Mouse (Mus musculus): ENCODE results near the gene Scp2. TPM values are rescaled to one million over a fixed set of nuclear protein-coding genes. Genes with fewer than 3 reads are reported as not detected.

Gene Scp2
- polyA plus RNA-seq, 1 experiment from 2014 or later = 372 TPM

DNA sequence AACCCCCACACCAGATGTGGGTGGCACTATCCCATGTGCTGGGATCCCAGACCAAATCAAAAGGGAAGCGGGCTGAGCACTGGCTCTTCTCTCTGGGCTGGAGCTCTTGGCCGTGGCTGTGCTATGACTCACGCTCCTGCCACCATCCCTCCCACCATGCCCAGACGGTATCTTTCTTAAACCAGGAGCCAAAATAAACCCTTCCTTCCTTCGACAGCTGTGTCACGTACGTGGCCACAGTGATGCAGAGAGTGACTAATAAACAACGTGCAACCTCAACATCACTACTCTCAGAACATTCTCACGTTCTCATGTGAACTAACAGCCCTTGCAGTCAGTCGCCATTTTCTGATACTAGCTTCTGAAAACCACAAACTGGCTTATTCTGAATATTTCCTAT, 86.6 kb downstream of the Scp2 start:
- H3K36me3 ChIP-seq (ENCODE audit: control insufficient read depth, insufficient read depth, low read length) = peaks cover 15% of the 10 kb centered on the region
- WGBS = 76% methylated on average over 10 of the region's 10 CpGs
- no peaks in the 10 kb centered on the region for H3K27me3 ChIP-seq (replicated peaks; ENCODE audit: control insufficient read depth, insufficient read depth, low read length)
- H3K9ac ChIP-seq (ENCODE audit: low read depth, low read length) = no peak overlapping the region
- H3K4me2 ChIP-seq (ENCODE audit: low read depth, low read length) = no peak overlapping the region
- no peak overlapping the region for H3K4me3 ChIP-seq (ENCODE audit: low read length)
- H3K27ac ChIP-seq (ENCODE audit: low read length) = no peak overlapping the region
- H3K4me1 ChIP-seq (ENCODE audit: control insufficient read depth, insufficient read depth, low read length) = no peaks in the 10 kb centered on the region
- H3K9me3 ChIP-seq (ENCODE audit: control insufficient read depth, low read length) = 0 out of 2 replicates have a peak, but pooled peaks cover 5% of the 10 kb centered on the region
- ATAC-seq = no peak

DNA sequence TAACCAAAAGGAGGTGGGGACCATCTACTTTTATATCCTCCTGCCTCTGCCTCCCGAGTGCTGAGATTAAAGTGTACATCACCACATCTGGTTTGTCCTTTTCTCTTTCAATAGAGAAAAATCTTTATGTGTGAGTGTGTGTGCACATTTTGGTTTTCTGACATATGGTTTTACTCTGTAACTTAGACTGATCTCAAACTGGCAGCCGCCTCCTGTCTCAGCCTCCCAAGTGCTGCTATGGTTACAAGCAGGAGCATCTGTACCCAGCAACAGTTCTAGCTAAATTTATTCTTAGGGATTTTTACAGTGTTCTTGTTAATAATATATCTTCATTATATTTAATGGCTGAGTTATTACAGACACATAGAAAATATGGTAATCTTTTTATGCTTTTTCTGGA, 87.6 kb downstream of the Scp2 start:
- H3K27me3 ChIP-seq (replicated peaks; ENCODE audit: control insufficient read depth, insufficient read depth, low read length) = no peaks in the 10 kb centered on the region
- no peak overlapping the region for H3K4me3 ChIP-seq (ENCODE audit: low read length)
- H3K4me1 ChIP-seq (ENCODE audit: control insufficient read depth, insufficient read depth, low read length) = no peaks in the 10 kb centered on the region
- H3K9ac ChIP-seq (ENCODE audit: low read depth, low read length) = no peak overlapping the region
- peaks cover 11% of the 10 kb centered on the region for H3K36me3 ChIP-seq (ENCODE audit: control insufficient read depth, insufficient read depth, low read length)
- no peak overlapping the region for H3K4me2 ChIP-seq (ENCODE audit: low read depth, low read length)
- ATAC-seq = no peak
- WGBS = 95% methylated on average over 2 of the region's 2 CpGs
- no peak overlapping the region for H3K27ac ChIP-seq (ENCODE audit: low read length)
- 0 out of 2 replicates have a peak, but pooled peaks cover under 1% of the 10 kb centered on the region for H3K9me3 ChIP-seq (ENCODE audit: control insufficient read depth, low read length)

DNA sequence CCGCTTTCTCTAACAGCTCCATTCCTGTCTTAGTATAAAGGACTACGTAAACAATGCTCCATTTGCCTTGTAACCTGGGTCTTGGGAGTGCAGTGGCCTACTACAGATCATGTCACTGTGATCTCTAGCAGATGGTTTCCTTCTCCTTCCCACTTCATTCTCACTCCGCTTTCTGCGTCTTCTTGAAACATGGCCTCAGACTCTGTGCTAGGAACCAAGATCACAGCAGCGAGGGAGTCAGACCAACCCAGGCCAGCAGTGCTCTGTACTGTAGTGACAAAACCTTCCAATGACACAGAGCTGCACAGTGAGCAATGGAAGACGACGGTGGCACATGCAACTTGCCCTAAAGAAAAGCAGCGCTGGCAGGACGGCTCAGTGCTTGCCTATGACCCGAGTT, 88.9 kb downstream of the Scp2 start:
- ATAC-seq = no peak
- no peak overlapping the region for H3K4me2 ChIP-seq (ENCODE audit: low read depth, low read length)
- WGBS = 83% methylated on average over 10 of the region's 10 CpGs
- no peaks in the 10 kb centered on the region for H3K9me3 ChIP-seq (ENCODE audit: control insufficient read depth, low read length)
- H3K4me3 ChIP-seq (ENCODE audit: low read length) = no peak overlapping the region
- no peak overlapping the region for H3K9ac ChIP-seq (ENCODE audit: low read depth, low read length)
- no peaks in the 10 kb centered on the region for H3K27me3 ChIP-seq (replicated peaks; ENCODE audit: control insufficient read depth, insufficient read depth, low read length)
- no peaks in the 10 kb centered on the region for H3K4me1 ChIP-seq (ENCODE audit: control insufficient read depth, insufficient read depth, low read length)
- no peak overlapping the region for H3K27ac ChIP-seq (ENCODE audit: low read length)
- peaks cover 16% of the 10 kb centered on the region for H3K36me3 ChIP-seq (ENCODE audit: control insufficient read depth, insufficient read depth, low read length)

DNA sequence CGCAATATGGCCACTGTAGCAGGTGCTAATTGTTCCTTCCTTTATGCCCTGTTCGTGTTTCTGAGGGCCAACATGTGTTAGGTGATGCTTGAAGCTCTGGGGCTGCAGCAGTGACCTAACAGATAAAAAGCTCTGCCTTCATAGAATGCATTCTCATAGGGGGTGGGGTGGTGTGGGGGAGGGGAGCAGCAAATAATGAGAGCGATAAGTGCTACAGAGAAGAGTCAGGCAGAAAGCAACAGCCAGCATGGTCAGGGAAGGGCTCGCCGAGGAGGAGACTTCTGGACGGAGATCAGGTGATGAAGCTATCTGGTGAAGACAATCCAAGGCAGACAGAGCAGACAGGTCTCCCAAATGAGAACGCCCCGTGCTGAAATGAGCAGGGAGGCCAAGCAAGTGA, 92.1 kb downstream of the Scp2 start:
- WGBS = 79% methylated on average over 8 of the region's 8 CpGs
- no peaks in the 10 kb centered on the region for H3K9me3 ChIP-seq (ENCODE audit: control insufficient read depth, low read length)
- H3K27ac ChIP-seq (ENCODE audit: low read length) = no peak overlapping the region
- ATAC-seq = no peak
- H3K27me3 ChIP-seq (replicated peaks; ENCODE audit: control insufficient read depth, insufficient read depth, low read length) = no peaks in the 10 kb centered on the region
- peaks cover 16% of the 10 kb centered on the region for H3K36me3 ChIP-seq (ENCODE audit: control insufficient read depth, insufficient read depth, low read length)
- no peak overlapping the region for H3K4me2 ChIP-seq (ENCODE audit: low read depth, low read length)
- no peaks in the 10 kb centered on the region for H3K4me1 ChIP-seq (ENCODE audit: control insufficient read depth, insufficient read depth, low read length)
- H3K4me3 ChIP-seq (ENCODE audit: low read length) = no peak overlapping the region
- no peak overlapping the region for H3K9ac ChIP-seq (ENCODE audit: low read depth, low read length)

DNA sequence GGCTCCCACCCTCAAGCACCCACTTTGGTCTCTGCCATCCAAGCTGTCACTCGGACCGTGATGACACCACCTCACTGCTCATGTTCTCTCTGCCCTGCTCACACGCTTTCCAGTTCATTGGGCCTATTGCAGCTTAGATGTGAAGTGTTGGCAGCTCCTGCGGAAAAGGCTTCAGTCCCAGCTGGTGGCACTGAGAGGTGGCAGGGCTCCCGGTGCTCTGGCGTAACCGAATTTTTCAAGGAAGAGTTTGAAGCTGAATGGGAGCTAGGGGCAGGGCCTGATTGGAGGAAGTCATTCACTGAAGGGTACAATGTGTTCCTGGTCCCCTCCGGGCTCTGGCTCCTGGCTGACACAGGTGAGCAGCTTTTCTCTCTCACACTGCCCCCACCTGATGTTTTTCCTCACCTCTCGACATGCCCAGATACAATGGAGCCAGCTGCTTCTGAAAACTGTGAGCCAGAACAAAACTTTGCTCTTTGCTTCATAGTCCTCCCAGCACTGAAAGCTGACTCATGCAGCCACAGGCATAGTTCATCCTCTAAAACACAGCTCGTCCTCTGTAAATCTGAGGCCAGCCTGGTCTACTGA, 93.0 kb downstream of the Scp2 start:
- H3K27ac ChIP-seq (ENCODE audit: low read length) = no peak overlapping the region
- no peak for ATAC-seq
- peaks cover 16% of the 10 kb centered on the region for H3K36me3 ChIP-seq (ENCODE audit: control insufficient read depth, insufficient read depth, low read length)
- 88% methylated on average over 10 of the region's 10 CpGs for WGBS
- H3K27me3 ChIP-seq (replicated peaks; ENCODE audit: control insufficient read depth, insufficient read depth, low read length) = no peaks in the 10 kb centered on the region
- no peak overlapping the region for H3K4me3 ChIP-seq (ENCODE audit: low read length)
- no peak overlapping the region for H3K9ac ChIP-seq (ENCODE audit: low read depth, low read length)
- H3K9me3 ChIP-seq (ENCODE audit: control insufficient read depth, low read length) = no peaks in the 10 kb centered on the region
- H3K4me2 ChIP-seq (ENCODE audit: low read depth, low read length) = no peak overlapping the region
- no peaks in the 10 kb centered on the region for H3K4me1 ChIP-seq (ENCODE audit: control insufficient read depth, insufficient read depth, low read length)

DNA sequence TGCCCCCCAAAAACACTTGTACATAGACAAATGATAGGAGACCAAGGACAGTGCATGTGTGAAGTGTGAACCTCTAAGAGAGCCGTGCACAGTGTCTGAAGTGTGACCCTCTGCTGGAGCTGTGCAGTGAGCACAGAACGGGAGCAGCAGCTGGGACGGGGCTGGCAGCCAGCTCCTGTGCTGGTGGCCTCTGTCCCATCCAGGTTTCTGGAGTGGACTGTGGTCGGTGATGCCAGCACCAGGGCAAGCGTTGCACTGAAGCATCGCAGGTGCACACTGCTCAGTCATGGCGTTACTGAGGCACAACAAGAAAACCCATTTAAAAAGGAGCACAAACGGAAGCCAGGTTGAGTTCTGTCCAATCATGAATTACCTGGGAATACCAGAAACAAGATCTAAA, 98.7 kb downstream of the Scp2 start:
- no peak for ATAC-seq
- no peak overlapping the region for H3K4me2 ChIP-seq (ENCODE audit: low read depth, low read length)
- no peaks in the 10 kb centered on the region; the same call in 1 of the 2 replicates for H3K36me3 ChIP-seq (ENCODE audit: control insufficient read depth, insufficient read depth, low read length)
- no peak overlapping the region for H3K4me3 ChIP-seq (ENCODE audit: low read length)
- H3K9me3 ChIP-seq (ENCODE audit: control insufficient read depth, low read length) = no peaks in the 10 kb centered on the region
- H3K27me3 ChIP-seq (replicated peaks; ENCODE audit: control insufficient read depth, insufficient read depth, low read length) = no peaks in the 10 kb centered on the region
- no peak overlapping the region for H3K9ac ChIP-seq (ENCODE audit: low read depth, low read length)
- no peaks in the 10 kb centered on the region for H3K4me1 ChIP-seq (ENCODE audit: control insufficient read depth, insufficient read depth, low read length)
- no peak overlapping the region for H3K27ac ChIP-seq (ENCODE audit: low read length)
- WGBS = 90% methylated on average over 8 of the region's 8 CpGs

DNA sequence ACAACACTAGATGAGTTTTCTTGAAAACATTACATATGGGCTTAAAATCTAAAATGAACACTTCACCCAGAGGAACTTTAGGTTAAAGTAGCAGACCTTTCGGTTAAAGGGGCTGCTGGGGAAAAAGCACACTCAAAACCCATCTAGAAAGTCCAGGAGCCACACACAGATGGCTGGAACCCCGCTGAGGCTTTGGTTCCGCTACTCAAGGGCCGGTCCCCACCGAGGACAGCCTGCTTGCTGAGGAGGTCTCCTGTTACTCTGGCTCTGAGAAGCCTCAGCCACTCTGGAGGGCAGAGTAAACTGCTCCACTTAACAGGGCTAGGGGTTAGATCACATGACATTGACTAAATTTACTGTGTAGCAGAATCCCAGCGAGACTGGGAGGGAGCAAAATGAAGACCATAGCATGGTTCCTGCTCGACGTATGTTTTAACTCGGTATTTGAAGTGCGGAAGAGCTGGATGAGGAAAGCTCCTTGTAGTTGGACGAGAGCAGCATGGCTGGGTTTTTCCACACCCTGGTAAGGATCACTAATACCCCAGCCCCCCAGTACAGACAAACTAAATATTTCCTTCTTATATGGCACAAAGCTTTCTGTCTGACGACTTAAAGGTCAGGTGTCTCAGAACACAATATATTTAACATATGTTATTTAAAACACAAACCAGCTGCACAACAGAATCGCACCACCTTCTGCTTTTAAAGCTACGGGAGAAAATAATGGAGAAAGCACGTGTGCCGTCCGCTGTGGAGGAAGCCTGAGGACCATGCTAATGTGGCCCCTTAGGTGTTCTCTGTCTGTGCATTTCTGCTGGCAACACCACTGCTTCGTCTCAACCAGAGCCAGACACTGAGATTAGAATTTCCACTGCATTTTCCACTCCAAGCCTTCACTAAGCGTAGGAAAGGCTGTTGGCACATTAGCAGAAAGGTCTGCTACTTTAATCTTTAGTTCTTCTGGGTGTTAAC, 99.4 kb downstream of the Scp2 start:
- WGBS = 73% methylated on average over 19 of the region's 19 CpGs
- H3K4me2 ChIP-seq (ENCODE audit: low read depth, low read length) = no peak overlapping the region
- H3K9me3 ChIP-seq (ENCODE audit: control insufficient read depth, low read length) = no peaks in the 10 kb centered on the region
- H3K27ac ChIP-seq (ENCODE audit: low read length) = no peak overlapping the region
- H3K27me3 ChIP-seq (replicated peaks; ENCODE audit: control insufficient read depth, insufficient read depth, low read length) = no peaks in the 10 kb centered on the region
- H3K36me3 ChIP-seq (ENCODE audit: control insufficient read depth, insufficient read depth, low read length) = no peaks in the 10 kb centered on the region; the same call in 1 of the 2 replicates
- no peak overlapping the region for H3K4me3 ChIP-seq (ENCODE audit: low read length)
- no peak for ATAC-seq
- no peaks in the 10 kb centered on the region for H3K4me1 ChIP-seq (ENCODE audit: control insufficient read depth, insufficient read depth, low read length)
- no peak overlapping the region for H3K9ac ChIP-seq (ENCODE audit: low read depth, low read length)

DNA sequence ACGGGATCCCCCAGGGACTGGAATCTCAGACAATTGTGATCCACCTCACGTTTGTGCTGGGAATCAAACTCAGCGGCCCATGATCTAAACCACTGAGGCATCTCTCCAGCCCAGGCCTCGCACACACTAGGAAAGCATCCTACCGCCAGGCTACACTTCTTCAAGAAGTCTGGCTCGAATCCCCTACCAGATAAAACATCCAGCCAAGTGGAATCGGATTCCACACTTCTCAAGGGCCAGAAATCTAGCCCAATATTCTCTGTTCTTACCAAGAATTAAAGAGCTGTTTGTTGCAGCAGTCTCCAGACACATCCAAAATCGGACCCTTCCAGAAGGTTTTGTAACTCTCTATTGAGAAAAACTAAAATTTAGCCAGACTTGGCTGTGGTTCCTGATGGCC, 107.8 kb downstream of the Scp2 start:
- Histone ChIP-seq H3K9ac (ENCODE audit: low read depth, low read length) (no peak overlapping the region), H3K36me3 (ENCODE audit: control insufficient read depth, insufficient read depth, low read length) (no peaks in the 10 kb centered on the region), H3K27me3 (replicated peaks; ENCODE audit: control insufficient read depth, insufficient read depth, low read length) (peaks cover 1% of the 10 kb centered on the region; the same call in 1 of the 2 replicates), H3K27ac (ENCODE audit: low read length) (no peak overlapping the region), H3K9me3 (ENCODE audit: control insufficient read depth, low read length) (no peaks in the 10 kb centered on the region), H3K4me3 (ENCODE audit: low read length) (no peak overlapping the region), H3K4me2 (ENCODE audit: low read depth, low read length) (no peak overlapping the region), H3K4me1 (ENCODE audit: control insufficient read depth, insufficient read depth, low read length) (peaks cover 3% of the 10 kb centered on the region; the same call in 1 of the 2 replicates)
- 84% methylated on average over 8 of the region's 8 CpGs for WGBS
- ATAC-seq = no peak

DNA sequence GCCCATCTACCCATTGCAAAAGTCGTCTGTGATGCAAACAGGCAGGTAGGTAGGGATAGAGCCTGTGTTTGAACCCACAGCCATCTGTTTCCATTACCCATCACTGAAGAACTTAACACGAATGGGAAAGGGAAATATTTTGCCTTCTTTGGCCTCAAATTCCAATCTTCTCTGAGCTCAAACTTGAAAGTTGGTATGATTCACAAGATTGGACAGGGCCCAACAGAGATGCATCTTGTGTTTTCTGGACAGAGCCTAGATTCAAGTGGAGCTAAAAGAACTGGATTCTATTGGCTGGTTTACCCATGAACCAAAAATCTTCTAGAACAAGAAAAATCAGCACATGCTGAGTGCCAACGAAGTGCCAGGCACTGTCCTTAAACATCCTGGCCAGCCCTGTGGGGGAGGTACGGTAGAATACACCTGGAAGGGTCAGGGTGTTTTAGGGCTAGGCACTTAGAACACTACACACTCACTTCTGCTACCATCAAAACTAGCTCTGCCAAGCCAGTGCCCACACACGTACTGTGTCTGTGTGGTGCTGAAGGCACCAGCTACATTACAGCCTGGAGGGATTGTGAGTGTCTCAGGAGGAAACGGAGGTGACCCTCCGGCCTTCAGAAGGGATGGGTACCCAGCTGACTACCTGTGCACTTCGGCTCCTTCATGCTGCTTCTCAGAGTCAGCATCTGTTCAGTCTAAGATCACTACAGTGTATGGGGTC, 111.6 kb downstream of the Scp2 start:
- Histone ChIP-seq H3K9ac (ENCODE audit: low read depth, low read length) (no peak overlapping the region), H3K9me3 (ENCODE audit: control insufficient read depth, low read length) (no peaks in the 10 kb centered on the region), H3K27ac (ENCODE audit: low read length) (no peak overlapping the region), H3K4me3 (ENCODE audit: low read length) (no peak overlapping the region), H3K27me3 (replicated peaks; ENCODE audit: control insufficient read depth, insufficient read depth, low read length) (peaks cover 16% of the 10 kb centered on the region), H3K4me1 (ENCODE audit: control insufficient read depth, insufficient read depth, low read length) (peaks cover 11% of the 10 kb centered on the region; the same call in 1 of the 2 replicates), H3K36me3 (ENCODE audit: control insufficient read depth, insufficient read depth, low read length) (no peaks in the 10 kb centered on the region), H3K4me2 (ENCODE audit: low read depth, low read length) (no peak overlapping the region)
- ATAC-seq = no peak
- 80% methylated on average over 8 of the region's 8 CpGs for WGBS
